Mouse (Mus musculus): Measurements from ENCODE around the gene Clba1.

Gene Clba1

DNA sequence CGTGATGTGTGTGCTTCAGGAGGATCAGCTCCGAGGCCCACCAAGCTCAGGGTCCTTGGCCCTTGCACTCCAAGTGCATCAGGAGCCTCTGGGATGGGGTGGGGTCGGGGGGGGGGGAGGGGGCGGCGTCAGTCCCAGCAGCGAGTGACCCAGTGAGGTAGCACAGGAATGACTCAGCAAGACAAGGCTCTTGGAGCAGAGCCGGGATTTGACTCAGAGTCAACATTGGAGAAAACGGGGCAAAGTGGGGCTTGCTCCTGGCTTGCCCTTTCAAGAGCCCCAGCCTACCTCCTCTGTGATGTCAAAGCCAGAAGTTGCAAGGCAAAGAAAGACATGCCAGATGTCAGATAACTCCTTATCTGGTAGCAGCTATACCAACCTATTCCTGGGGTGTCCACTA is 42.4 kb downstream of the Clba1 start:
- peak; percentile 69 for DNase-seq (ENCODE audit: low spot score)

DNA sequence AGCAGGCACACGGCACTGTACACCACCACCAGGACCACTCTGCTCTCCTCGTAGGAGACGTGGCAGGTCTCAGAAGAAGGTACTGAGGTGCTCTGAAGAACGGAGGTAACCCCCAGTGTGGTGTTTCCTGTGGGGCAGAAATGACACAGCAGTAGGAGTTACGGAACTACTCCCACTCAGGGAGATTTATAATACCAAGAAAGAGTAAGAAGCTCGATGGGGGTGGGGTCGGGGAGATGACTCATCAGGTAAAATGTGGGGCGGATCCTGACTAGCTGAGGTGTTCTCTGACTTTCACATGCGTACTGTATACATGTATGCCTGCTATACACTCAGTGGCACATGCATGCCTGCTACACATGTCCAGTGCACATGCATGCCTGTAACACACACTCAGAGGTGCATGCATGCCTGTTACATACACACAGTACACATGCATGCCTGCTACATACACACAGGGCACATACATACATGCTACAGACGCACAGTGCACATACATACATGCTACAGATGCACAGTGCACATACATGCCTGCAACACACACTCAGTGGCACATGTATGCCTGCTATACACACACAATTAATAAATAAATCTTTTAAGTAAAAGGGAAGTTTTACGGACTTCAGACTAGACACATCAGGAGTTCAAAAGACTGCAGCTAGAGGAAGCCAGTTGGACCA is 44.5 kb downstream of the Clba1 start:
- peak; percentile 57 for DNase-seq (ENCODE audit: low spot score)

- DNase-seq (ENCODE audit: low spot score), result no peak
Measured at GRCm38 (mm10) chr12:112854610-112855333, 46.0 kb downstream of the Clba1 start.

GRCm38 (mm10) chr12:112856338-112856737 is 47.6 kb downstream of the Clba1 start:
- no peak for DNase-seq (ENCODE audit: low spot score)

GRCm38 (mm10) chr12:112857021-112857925 is 48.5 kb downstream of the Clba1 start:
- no peak for DNase-seq (ENCODE audit: low spot score)

GRCm38 (mm10) chr12:112858581-112859336 is 50.0 kb downstream of the Clba1 start:
- DNase-seq (ENCODE audit: low spot score), result no peak

GRCm38 (mm10) chr12:112859930-112860329 is 51.2 kb downstream of the Clba1 start:
- DNase-seq (ENCODE audit: low spot score), result no peak

DNA sequence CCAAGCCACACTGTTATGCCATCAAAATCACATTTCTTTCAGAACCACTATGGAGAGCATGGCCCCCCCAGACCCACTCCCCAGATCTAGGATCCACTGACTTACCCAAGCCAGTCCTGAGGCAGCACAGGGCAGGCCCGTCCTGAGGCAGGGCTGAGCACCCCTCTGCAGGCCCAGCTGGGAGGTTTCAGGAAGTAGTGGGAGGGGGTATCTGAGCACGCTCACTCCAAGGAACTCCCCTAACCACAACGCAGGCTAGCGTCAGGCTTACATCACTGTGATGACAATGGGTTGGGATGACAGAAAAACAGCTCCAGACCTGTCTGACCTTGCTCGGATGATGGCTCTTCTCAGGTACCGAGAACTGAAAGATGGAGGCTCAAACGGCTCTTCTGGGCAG is 52.0 kb downstream of the Clba1 start:
- no peak for DNase-seq (ENCODE audit: low spot score)

- DNase-seq (ENCODE audit: low spot score), result no peak
Measured at GRCm38 (mm10) chr12:112861911-112862321, 53.2 kb downstream of the Clba1 start.

- DNase-seq (ENCODE audit: low spot score), result no peak
Measured at GRCm38 (mm10) chr12:112864804-112865203, 56.1 kb downstream of the Clba1 start.
